Mouse (Mus musculus) kidney, embryonic 14.5 days (tissue): ENCODE measurements at regions not wholly inside any gene's neighbourhood (a gene's known extent, or its start where the extent isn't known, plus 50 kb on each side); places are given as distances from the start of the nearest gene placed in this dataset.

Experiments used
- ATAC-seq: fragments of 200-750 bp; cut with Nextera tagmentation; 2 replicates; pipeline ENCODE4 v1.8.0; 2017; ENCODE audit warnings: moderate number of reproducible peaks, mild to moderate bottlenecking, moderate TSS enrichment, moderate library complexity; ENCODE audit not compliant: low FRiP score, low TSS enrichment
- H3K27ac ChIP-seq: fragments of 300-500 bp; sonication (generic); 2 replicates; pipeline ENCODE4 v1.5.1; 2014; ENCODE audit warnings: low read depth, mild to moderate bottlenecking, low read length, moderate library complexity, mixed read lengths
- H3K27me3 ChIP-seq: fragments of 300-500 bp; sonication (generic); 2 replicates; pipeline ENCODE4 v1.6.1; 2014; ENCODE audit warnings: mild to moderate bottlenecking, low read length; ENCODE audit not compliant: control insufficient read depth, insufficient read depth
- H3K36me3 ChIP-seq: fragments of 300-500 bp; sonication (generic); 2 replicates; pipeline ENCODE4 v1.6.1; 2014; ENCODE audit warnings: low read length, mixed read lengths; ENCODE audit not compliant: control insufficient read depth, insufficient read depth
- H3K4me1 ChIP-seq: fragments of 300-500 bp; sonication (generic); 2 replicates; pipeline ENCODE4 v1.6.1; 2014; ENCODE audit warnings: low read length, mixed read lengths; ENCODE audit not compliant: control insufficient read depth, insufficient read depth
- H3K4me2 ChIP-seq: fragments of 300-500 bp; sonication (generic); replicated peaks from 2 replicates; pipeline ENCODE4 v1.6.1; 2014; ENCODE audit warnings: low read depth, mild to moderate bottlenecking, low read length
- H3K4me3 ChIP-seq: fragments of 300-500 bp; sonication (generic); 2 replicates; pipeline ENCODE4 v1.5.1; 2014; ENCODE audit warnings: mild to moderate bottlenecking, low read length
- H3K9ac ChIP-seq: fragments of 300-500 bp; sonication (generic); 2 replicates; pipeline ENCODE4 v1.6.1; 2014; ENCODE audit warnings: low read depth, mild to moderate bottlenecking, low read length, moderate library complexity
- H3K9me3 ChIP-seq: fragments of 300-500 bp; sonication (generic); 2 replicates; pipeline ENCODE4 v1.6.1; 2016; ENCODE audit warnings: low read length; ENCODE audit not compliant: control insufficient read depth
- WGBS: fragments of 180-500 bp; shearing (Covaris S2); extraction: QIAGEN DNeasy Blood & Tissue Kit; methylation state at CpG from one replicate; pipeline ENCODE4 v1.1.7; 2014; 5-methylcytosine and 5-hydroxymethylcytosine counted together

- 87% methylated on average over 3 of the region's 3 CpGs for WGBS
- no peak overlapping the region for H3K9ac ChIP-seq
- no peak overlapping the region for H3K4me3 ChIP-seq
- no peaks in the 10 kb centered on the region for H3K9me3 ChIP-seq
- H3K27ac ChIP-seq: no peak overlapping the region
- ATAC-seq: no peak
- H3K4me1 ChIP-seq: no peaks in the 10 kb centered on the region
- no peaks in the 10 kb centered on the region for H3K36me3 ChIP-seq
- H3K4me2 ChIP-seq: no peak overlapping the region
- H3K27me3 ChIP-seq: peaks cover 20% of the 10 kb centered on the region; the same call in 1 of the 2 replicates
Measured at GRCm38 (mm10) chr8:12483551-12483950, 88.5 kb downstream of the Sox1 start.

- no peak overlapping the region for H3K4me3 ChIP-seq
- ATAC-seq: no peak
- H3K36me3 ChIP-seq: no peaks in the 10 kb centered on the region
- H3K27me3 ChIP-seq: peaks cover 7% of the 10 kb centered on the region; the same call in 1 of the 2 replicates
- no peaks in the 10 kb centered on the region for H3K4me1 ChIP-seq
- H3K27ac ChIP-seq: no peak overlapping the region
- H3K4me2 ChIP-seq: no peak overlapping the region
- H3K9ac ChIP-seq: no peak overlapping the region
- WGBS: 85% methylated on average over 7 of the region's 7 CpGs
- no peaks in the 10 kb centered on the region for H3K9me3 ChIP-seq
Measured at GRCm38 (mm10) chr8:12485326-12485725, 87.5 kb upstream of the Spaca7 start.

- no peaks in the 10 kb centered on the region for H3K4me1 ChIP-seq
- no peak overlapping the region for H3K9ac ChIP-seq
- no peaks in the 10 kb centered on the region for H3K9me3 ChIP-seq
- 65% methylated on average over 22 of the region's 22 CpGs for WGBS
- H3K4me3 ChIP-seq: no peak overlapping the region
- H3K4me2 ChIP-seq: no peak overlapping the region
- no peak for ATAC-seq
- no peak overlapping the region for H3K27ac ChIP-seq
- H3K36me3 ChIP-seq: no peaks in the 10 kb centered on the region
- no peaks in the 10 kb centered on the region for H3K27me3 ChIP-seq
Measured at GRCm38 (mm10) chr8:12486331-12487061, 86.3 kb upstream of the Spaca7 start.

GRCm38 (mm10) chr8:12487201-12487600, 85.6 kb upstream of the Spaca7 start:
- H3K36me3 ChIP-seq: no peaks in the 10 kb centered on the region
- ATAC-seq: no peak
- H3K4me3 ChIP-seq: no peak overlapping the region
- H3K27ac ChIP-seq: no peak overlapping the region
- H3K9ac ChIP-seq: no peak overlapping the region
- no peaks in the 10 kb centered on the region for H3K27me3 ChIP-seq
- H3K9me3 ChIP-seq: no peaks in the 10 kb centered on the region
- no peaks in the 10 kb centered on the region for H3K4me1 ChIP-seq
- 35% methylated on average over 11 of the region's 11 CpGs for WGBS
- no peak overlapping the region for H3K4me2 ChIP-seq

GRCm38 (mm10) chr8:12489194-12489593, 83.6 kb upstream of the Spaca7 start:
- H3K4me1 ChIP-seq: no peaks in the 10 kb centered on the region
- no peak for ATAC-seq
- no peaks in the 10 kb centered on the region for H3K36me3 ChIP-seq
- H3K27ac ChIP-seq: no peak overlapping the region
- H3K9me3 ChIP-seq: no peaks in the 10 kb centered on the region
- 95% methylated on average over 5 of the region's 5 CpGs for WGBS
- H3K4me2 ChIP-seq: no peak overlapping the region
- no peaks in the 10 kb centered on the region for H3K27me3 ChIP-seq
- H3K4me3 ChIP-seq: no peak overlapping the region
- H3K9ac ChIP-seq: no peak overlapping the region

GRCm38 (mm10) chr8:12491472-12491871, 81.4 kb upstream of the Spaca7 start:
- Histone ChIP-seq H3K27ac (no peak overlapping the region), H3K9me3 (no peaks in the 10 kb centered on the region), H3K27me3 (no peaks in the 10 kb centered on the region), H3K36me3 (no peaks in the 10 kb centered on the region), H3K4me3 (no peak overlapping the region), H3K4me2 (no peak overlapping the region), H3K4me1 (no peaks in the 10 kb centered on the region), H3K9ac (no peak overlapping the region)
- 74% methylated on average over 6 of the region's 6 CpGs for WGBS
- ATAC-seq: no peak

DNA sequence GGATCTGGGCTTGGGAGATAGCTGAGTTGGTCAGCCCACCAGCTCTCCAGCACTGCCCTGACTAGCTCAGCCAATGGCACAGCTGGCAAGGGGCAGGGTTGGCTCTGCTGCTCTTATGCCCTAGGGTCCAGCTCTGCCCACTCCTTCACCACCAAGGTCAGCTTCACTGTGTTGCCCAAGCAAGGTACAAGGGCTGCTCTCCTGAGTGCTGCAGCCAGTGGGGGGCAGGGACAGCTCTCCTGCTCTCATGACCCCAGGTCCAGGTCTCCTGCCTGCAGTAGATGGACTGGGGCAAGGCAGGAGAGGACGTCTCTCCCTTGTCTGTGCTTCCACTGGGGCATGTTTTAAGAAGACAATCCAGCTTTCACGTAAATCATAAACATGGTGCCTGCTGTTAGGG, 80.4 kb upstream of the Spaca7 start:
- no peak overlapping the region for H3K4me3 ChIP-seq
- no peak for ATAC-seq
- no peaks in the 10 kb centered on the region for H3K36me3 ChIP-seq
- no peaks in the 10 kb centered on the region for H3K4me1 ChIP-seq
- WGBS: 69% methylated on average over 2 of the region's 2 CpGs
- H3K27me3 ChIP-seq: 0 out of 2 replicates have a peak, but pooled peaks cover 3% of the 10 kb centered on the region
- H3K4me2 ChIP-seq: no peak overlapping the region
- no peaks in the 10 kb centered on the region for H3K9me3 ChIP-seq
- no peak overlapping the region for H3K27ac ChIP-seq
- H3K9ac ChIP-seq: no peak overlapping the region

GRCm38 (mm10) chr8:12494559-12494958, 78.3 kb upstream of the Spaca7 start:
- H3K4me1 ChIP-seq: no peaks in the 10 kb centered on the region
- H3K9me3 ChIP-seq: no peaks in the 10 kb centered on the region
- H3K36me3 ChIP-seq: no peaks in the 10 kb centered on the region
- no peak overlapping the region for H3K4me2 ChIP-seq
- H3K4me3 ChIP-seq: no peak overlapping the region
- H3K9ac ChIP-seq: no peak overlapping the region
- 78% methylated on average over 9 of the region's 9 CpGs for WGBS
- ATAC-seq: no peak
- peaks cover 9% of the 10 kb centered on the region; the same call in 1 of the 2 replicates for H3K27me3 ChIP-seq
- H3K27ac ChIP-seq: no peak overlapping the region

- Histone ChIP-seq H3K27ac (no peak overlapping the region), H3K4me3 (no peak overlapping the region), H3K4me1 (peaks cover 5% of the 10 kb centered on the region; the same call in 1 of the 2 replicates), H3K27me3 (peaks cover 35% of the 10 kb centered on the region), H3K9me3 (no peaks in the 10 kb centered on the region), H3K36me3 (no peaks in the 10 kb centered on the region), H3K9ac (no peak overlapping the region), H3K4me2 (no peak overlapping the region)
- 7% methylated on average over 6 of the region's 6 CpGs for WGBS
- peak; percentile 53; the same call in 1 of the 2 replicates for ATAC-seq
Measured at GRCm38 (mm10) chr8:12497420-12497819, 75.4 kb upstream of the Spaca7 start.
